Mouse (Mus musculus) limb, embryonic 12.5 days (tissue): ENCODE measurements around the gene Lat2. TPM values are rescaled to one million over a fixed set of nuclear protein-coding genes. Genes with fewer than 3 reads are reported as not detected.

Source experiments
- ATAC-seq: fragments of 200-750 bp; cut with Nextera tagmentation; 2 replicates; pipeline ENCODE4 v1.8.0; 2017; ENCODE audit warnings: low read depth, moderate TSS enrichment; ENCODE audit not compliant: insufficient number of reproducible peaks, insufficient read depth, low FRiP score, low TSS enrichment
- H3K27ac ChIP-seq: fragments of 300-500 bp; sonication (generic); 2 replicates; pipeline ENCODE4 v1.5.1; 2016; ENCODE audit warnings: mild to moderate bottlenecking, moderate library complexity
- H3K27me3 ChIP-seq: fragments of 300-500 bp; sonication (generic); 2 replicates; pipeline ENCODE4 v1.6.1; 2016; ENCODE audit warnings: mild to moderate bottlenecking, moderate library complexity
- H3K36me3 ChIP-seq: fragments of 300-500 bp; sonication (generic); 2 replicates; pipeline ENCODE4 v1.6.1; 2016; ENCODE audit warnings: mild to moderate bottlenecking, moderate library complexity
- H3K4me1 ChIP-seq: fragments of 300-500 bp; sonication (generic); replicated peaks from 2 replicates; pipeline ENCODE4 v1.6.1; 2016
- H3K4me2 ChIP-seq: fragments of 300-500 bp; sonication (generic); 2 replicates; pipeline ENCODE4 v1.6.1; 2016; ENCODE audit warnings: mild to moderate bottlenecking, moderate library complexity
- H3K4me3 ChIP-seq: fragments of 300-500 bp; sonication (generic); replicated peaks from 2 replicates; pipeline ENCODE4 v1.5.1; 2016; ENCODE audit warnings: mild to moderate bottlenecking
- H3K9ac ChIP-seq: fragments of 300-500 bp; sonication (generic); replicated peaks from 2 replicates; pipeline ENCODE4 v1.6.1; 2016; ENCODE audit warnings: mild to moderate bottlenecking, moderate library complexity
- H3K9me3 ChIP-seq: fragments of 300-500 bp; sonication (generic); 2 replicates; pipeline ENCODE4 v1.6.1; 2016; ENCODE audit warnings: mild to moderate bottlenecking, moderate library complexity
- WGBS: fragments of 180-500 bp; shearing (Covaris S2); methylation state at CpG from one replicate; pipeline ENCODE4 v1.1.7; 2016; 5-methylcytosine and 5-hydroxymethylcytosine counted together
- polyA plus RNA-seq: library from polyadenylated mRNA; unstranded; fragments of >200 nt; fragmentation: Nextera tagmentation; extraction: Ambion mirVana; gene quantifications from 2 replicates; pipeline ENCODE4 v1.2.1, GENCODE M21; 2016

Gene Lat2
- polyA plus RNA-seq, 1 experiment from 2014 or later: 3.9 TPM

DNA sequence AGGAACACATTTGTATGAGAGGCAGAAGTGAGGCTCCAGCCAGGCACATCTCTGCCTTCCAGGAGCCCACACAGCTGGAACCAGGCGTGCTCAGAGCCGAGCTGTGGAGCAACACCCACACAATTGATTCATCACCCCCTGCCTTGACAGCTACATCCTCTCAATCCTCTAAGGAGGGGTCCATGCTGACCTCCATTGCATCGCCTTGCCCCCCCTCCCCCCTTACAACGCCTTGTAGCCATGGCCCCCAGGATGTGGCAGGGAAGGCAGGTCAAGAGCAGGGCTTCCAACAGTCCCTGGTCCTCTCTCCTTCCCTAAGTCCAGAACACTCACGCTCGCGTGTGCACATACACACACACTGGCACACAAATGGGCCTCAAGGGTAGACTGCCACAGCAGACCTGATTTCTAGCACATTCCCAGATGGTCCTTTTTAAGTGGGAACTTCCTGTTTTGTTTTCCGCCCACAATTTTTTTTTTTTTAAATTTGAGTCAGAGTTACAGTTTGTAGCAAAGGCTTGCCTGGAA lies 45.8 kb downstream of the Lat2 start:
- no peak for ATAC-seq
- H3K4me3 ChIP-seq: no peak overlapping the region
- no peaks in the 10 kb centered on the region for H3K27me3 ChIP-seq
- no peaks in the 10 kb centered on the region for H3K36me3 ChIP-seq
- no peaks in the 10 kb centered on the region for H3K9me3 ChIP-seq
- peak overlapping the region; percentile 58; the same call in 1 of the 2 replicates for H3K27ac ChIP-seq
- WGBS: 47% methylated on average over 8 of the region's 8 CpGs
- H3K4me2 ChIP-seq: no peak overlapping the region
- peaks cover 20% of the 10 kb centered on the region for H3K4me1 ChIP-seq
- no peak overlapping the region for H3K9ac ChIP-seq

DNA sequence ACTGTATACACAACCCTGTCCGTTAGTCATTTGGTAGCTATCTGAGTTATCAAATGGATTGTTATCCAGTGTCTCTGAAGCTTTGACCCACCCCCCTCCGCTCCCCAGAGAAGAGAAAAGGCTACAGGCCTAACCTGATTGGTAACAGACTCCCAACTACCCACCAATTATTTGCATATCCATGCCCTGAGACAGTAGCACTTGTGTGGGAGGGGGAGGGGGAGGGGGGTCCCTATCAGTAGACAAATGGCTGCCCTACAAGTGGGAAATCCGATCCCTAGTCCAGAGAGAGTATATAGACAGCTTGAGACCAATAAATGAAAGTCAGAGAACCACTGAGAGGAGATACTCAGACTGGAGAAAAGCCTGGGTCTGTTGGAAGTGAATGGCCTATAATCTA lies 46.8 kb downstream of the Lat2 start:
- H3K27ac ChIP-seq: peak overlapping the region; percentile 46; the same call in 1 of the 2 replicates
- H3K9ac ChIP-seq: no peak overlapping the region
- H3K9me3 ChIP-seq: no peaks in the 10 kb centered on the region
- H3K36me3 ChIP-seq: no peaks in the 10 kb centered on the region
- no peak for ATAC-seq
- H3K4me3 ChIP-seq: no peak overlapping the region
- H3K4me2 ChIP-seq: no peak overlapping the region
- H3K4me1 ChIP-seq: peaks cover 20% of the 10 kb centered on the region
- no peaks in the 10 kb centered on the region for H3K27me3 ChIP-seq
- WGBS: 69% methylated on average over 3 of the region's 3 CpGs

DNA sequence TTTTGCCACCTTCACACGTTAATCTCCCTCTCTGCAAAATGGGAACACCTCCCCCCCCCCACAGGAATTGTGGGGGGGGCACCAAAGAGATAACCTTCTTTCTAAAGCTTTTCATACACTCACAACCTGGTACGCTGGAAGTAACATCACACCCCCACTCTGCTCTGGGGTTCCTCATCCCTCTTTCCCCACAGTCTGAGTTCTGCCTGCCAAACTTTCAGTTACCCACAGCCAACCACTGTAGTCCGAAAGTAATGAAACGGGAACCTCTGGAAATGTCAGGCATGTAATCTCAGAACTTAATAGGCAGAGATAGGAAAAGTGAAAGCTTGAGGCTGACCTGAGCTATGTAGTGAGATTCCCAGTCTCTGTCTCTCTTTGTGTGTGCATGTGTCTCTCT lies 47.4 kb downstream of the Lat2 start:
- 83% methylated on average over 4 of the region's 4 CpGs for WGBS
- no peak for ATAC-seq

DNA sequence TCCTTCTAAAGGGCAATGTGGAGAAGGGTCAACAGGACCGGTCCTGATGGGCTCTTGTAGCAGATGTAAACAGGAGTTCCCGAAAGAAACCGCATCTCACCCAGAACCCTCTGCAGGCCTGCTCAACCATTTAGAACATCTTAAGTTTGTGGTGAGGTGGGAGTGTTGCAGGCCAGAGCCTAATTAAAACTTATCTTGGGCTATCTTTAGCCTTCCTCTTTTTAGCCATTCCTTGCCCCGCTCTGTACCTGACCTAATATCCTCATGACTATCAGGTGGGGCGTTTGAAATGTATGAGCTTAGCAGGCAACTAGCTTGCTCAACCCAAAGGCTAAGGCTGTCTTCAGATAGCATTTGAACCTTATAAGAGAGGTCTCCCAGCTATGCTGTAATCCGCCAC lies 49.1 kb downstream of the Lat2 start:
- Histone ChIP-seq H3K4me3 (no peak overlapping the region), H3K9me3 (no peaks in the 10 kb centered on the region), H3K4me2 (no peak overlapping the region), H3K9ac (no peak overlapping the region), H3K36me3 (no peaks in the 10 kb centered on the region), H3K27me3 (no peaks in the 10 kb centered on the region), H3K4me1 (peaks cover 10% of the 10 kb centered on the region), H3K27ac (0 out of 2 replicates have a peak overlapping the region, but pooled peaks have one; percentile 2)
- no peak for ATAC-seq
- 91% methylated on average over 6 of the region's 6 CpGs for whole genome bisulfite sequencing

More for the DNA sequence above, 47.4 kb downstream of the Lat2 start:
- Histone ChIP-seq H3K9me3 (no peaks in the 10 kb centered on the region), H3K36me3 (no peaks in the 10 kb centered on the region), H3K4me3 (no peak overlapping the region), H3K27ac (no peak overlapping the region), H3K27me3 (no peaks in the 10 kb centered on the region), H3K9ac (no peak overlapping the region), H3K4me1 (peaks cover 14% of the 10 kb centered on the region), H3K4me2 (no peak overlapping the region)

DNA sequence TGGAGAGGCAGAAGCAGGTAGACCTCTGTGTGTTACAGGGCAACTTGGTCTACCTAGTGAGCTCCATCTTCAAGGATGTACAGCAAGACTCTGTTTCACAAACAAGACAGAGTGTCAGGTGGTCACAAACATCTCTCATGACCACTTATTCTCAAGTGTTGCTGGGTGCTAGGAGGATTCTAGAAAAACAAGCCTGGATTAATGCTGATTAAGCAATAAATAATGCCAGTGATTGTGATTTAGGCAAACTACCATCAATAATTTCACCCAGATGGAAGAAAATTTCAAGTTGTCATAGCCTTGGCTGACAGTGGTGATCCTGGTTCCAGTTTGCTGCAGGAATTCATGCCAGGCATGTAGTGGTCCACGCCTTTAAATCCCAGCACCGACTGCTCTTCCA lies 50.6 kb downstream of the Lat2 start:
- no peaks in the 10 kb centered on the region for H3K9me3 ChIP-seq
- H3K4me3 ChIP-seq: no peak overlapping the region
- H3K4me1 ChIP-seq: peaks cover 10% of the 10 kb centered on the region
- no peak overlapping the region for H3K9ac ChIP-seq
- H3K27me3 ChIP-seq: no peaks in the 10 kb centered on the region
- no peaks in the 10 kb centered on the region for H3K36me3 ChIP-seq
- 99% methylated on average over 2 of the region's 2 CpGs for WGBS
- no peak overlapping the region for H3K27ac ChIP-seq
- H3K4me2 ChIP-seq: no peak overlapping the region
- ATAC-seq: no peak

DNA sequence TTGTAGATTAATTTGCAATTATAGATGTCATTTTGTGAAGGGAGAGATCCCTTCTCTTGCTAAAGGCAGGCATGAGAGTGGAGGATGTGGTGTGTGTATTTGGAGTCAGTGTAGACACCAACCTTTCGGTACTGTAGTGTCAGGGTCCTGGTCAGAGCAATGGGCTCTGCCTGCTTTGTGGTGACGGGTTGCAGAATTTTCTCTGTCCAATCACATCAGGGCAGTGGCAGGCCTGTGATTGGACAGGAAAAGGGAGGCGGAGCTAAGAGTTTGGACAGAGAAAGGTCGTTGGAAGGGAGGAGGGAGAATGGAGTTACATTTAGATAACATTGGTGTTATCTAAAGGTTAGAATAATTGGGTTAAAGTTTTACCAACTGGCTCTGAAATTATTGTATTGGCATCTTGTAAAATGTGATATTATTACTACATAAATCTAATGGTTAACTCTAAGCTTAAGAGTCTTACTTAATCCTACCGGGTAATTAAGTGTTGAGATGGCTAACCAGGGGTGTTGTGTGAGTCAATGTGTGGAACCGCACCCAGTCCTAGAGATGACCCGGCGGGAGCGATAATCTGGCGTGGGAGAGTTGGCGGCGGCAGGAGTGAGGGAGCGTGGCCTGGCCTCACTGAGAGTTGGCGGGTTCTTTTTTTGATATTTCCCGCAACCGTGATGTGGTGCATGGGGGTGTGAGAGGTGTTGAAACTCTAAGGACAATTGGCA lies 54.2 kb downstream of the Lat2 start:
- no peak overlapping the region for H3K4me2 ChIP-seq
- 76% methylated on average over 16 of the region's 16 CpGs for WGBS
- H3K4me3 ChIP-seq: no peak overlapping the region
- no peaks in the 10 kb centered on the region for H3K36me3 ChIP-seq
- H3K9ac ChIP-seq: no peak overlapping the region
- peaks cover 7% of the 10 kb centered on the region for H3K9me3 ChIP-seq
- no peak for ATAC-seq
- H3K4me1 ChIP-seq: peaks cover 5% of the 10 kb centered on the region
- no peaks in the 10 kb centered on the region for H3K27me3 ChIP-seq
- H3K27ac ChIP-seq: no peak overlapping the region

DNA sequence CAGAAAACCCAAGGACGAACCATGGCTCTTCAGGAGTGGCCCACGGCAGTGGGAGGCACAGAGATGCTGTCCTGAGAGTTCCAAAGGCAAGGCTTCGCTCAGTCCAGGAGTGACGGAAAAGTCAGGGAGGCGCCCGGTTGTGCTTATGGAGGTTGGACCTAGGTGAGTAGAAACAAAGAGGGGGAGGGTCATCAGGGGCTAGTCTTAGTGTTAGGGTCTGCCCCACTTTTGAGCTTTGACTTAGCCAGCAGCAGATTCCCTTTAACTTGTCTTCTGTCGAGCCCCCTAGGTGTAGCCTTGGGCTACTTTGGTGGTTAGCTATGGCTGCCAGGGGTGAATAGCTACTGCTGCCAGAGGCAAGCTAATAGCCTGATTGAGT lies 54.8 kb downstream of the Lat2 start, which contains the start of gene Syna:
Gene Syna, minus strand, starts transcription at position 101 of the 379 bp plus-strand sequence.
- WGBS: 93% methylated on average over 7 of the region's 7 CpGs
- no peaks in the 10 kb centered on the region for H3K27me3 ChIP-seq
- peaks cover 7% of the 10 kb centered on the region for H3K9me3 ChIP-seq
- H3K4me2 ChIP-seq: no peak within 1 kb of the TSS
- no peak for ATAC-seq
- H3K4me1 ChIP-seq: peaks cover 11% of the 10 kb centered on the region
- no peak within 1 kb of the TSS for H3K4me3 ChIP-seq
- H3K27ac ChIP-seq: no peak within 1 kb of the TSS
- no peaks in the 10 kb centered on the region for H3K36me3 ChIP-seq
- no peak within 1 kb of the TSS for H3K9ac ChIP-seq

DNA sequence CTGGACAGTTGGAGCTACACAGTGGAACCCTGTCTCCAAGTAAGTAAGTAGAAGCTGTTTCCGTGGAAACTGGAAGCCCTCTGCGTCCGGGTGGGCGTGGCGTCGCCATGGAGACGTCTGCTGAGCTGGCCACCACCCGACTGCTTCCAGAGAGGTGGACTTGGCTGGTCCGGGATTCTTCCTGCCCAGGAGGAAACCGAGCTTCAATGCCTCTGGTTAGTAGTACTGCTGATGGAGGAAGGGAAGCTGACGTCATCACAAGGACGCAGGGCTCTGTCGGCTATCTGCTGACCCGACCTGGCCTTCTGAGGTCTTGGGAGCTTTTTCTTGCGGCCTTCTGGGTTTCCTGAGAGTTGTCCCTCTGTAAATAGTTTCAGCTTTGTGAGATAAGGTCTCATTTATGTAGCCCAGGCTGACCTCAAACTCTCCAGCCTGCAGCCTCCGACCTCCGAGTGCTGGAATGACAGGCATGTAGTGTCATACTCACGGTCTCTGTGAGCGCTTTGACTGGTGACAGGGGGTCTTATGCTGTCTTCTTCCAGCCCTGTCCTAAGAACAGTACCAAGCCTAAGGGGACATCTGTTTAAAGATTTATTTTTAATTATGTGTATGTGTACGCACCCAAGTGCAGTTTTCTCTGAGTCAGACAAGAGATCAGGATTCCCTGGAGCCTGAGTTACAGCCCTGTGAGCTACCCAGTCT lies 59.2 kb downstream of the Lat2 start:
- peak overlapping the region; percentile 35; the same call in 1 of the 2 replicates for H3K27ac ChIP-seq

DNA sequence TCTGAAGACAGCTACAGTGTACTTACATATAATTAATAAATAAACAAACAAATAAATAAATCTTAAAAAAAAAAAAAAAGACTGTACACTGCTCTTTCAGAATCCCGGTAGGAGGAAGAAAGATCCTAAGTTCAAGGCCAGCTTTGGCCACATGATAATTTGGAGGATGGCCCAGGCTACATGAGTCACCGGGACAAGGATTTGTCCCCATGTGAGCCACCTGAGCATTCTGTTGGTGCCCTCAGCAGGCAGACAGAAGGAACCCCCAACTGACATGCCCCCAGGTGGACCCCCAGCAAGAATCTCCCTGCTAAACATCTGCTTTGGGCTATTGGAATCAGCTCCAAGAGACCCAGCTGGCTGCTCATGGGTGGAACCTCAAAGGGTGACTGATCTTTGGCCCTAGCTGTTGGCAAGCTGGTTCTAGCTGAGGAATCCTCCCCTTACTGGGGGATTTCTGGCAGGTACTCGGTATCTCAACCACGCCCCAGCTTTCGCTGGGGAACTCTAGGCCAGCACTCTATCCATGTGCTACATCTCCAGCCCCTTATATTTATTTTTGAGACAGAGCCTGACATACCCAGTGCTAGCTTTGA lies 60.8 kb downstream of the Lat2 start:
- Histone ChIP-seq H3K27me3 (no peaks in the 10 kb centered on the region), H3K4me1 (peaks cover 36% of the 10 kb centered on the region), H3K9ac (no peak overlapping the region), H3K9me3 (peaks cover 7% of the 10 kb centered on the region), H3K27ac (no peak overlapping the region), H3K4me3 (no peak overlapping the region), H3K36me3 (no peaks in the 10 kb centered on the region), H3K4me2 (no peak overlapping the region)
- no peak for ATAC-seq
- 84% methylated on average over 5 of the region's 5 CpGs for WGBS

More for the DNA sequence above, 59.2 kb downstream of the Lat2 start:
- Histone ChIP-seq H3K9me3 (peaks cover 7% of the 10 kb centered on the region), H3K4me2 (peak overlapping the region; percentile 45), H3K9ac (no peak overlapping the region; the same call in 1 of the 2 replicates), H3K4me1 (peaks cover 29% of the 10 kb centered on the region), H3K36me3 (no peaks in the 10 kb centered on the region), H3K4me3 (0 out of 2 replicates have a peak overlapping the region, but pooled peaks have one; percentile 12), H3K27me3 (no peaks in the 10 kb centered on the region)
- no peak for ATAC-seq
- WGBS: 11% methylated on average over 20 of the region's 20 CpGs

DNA sequence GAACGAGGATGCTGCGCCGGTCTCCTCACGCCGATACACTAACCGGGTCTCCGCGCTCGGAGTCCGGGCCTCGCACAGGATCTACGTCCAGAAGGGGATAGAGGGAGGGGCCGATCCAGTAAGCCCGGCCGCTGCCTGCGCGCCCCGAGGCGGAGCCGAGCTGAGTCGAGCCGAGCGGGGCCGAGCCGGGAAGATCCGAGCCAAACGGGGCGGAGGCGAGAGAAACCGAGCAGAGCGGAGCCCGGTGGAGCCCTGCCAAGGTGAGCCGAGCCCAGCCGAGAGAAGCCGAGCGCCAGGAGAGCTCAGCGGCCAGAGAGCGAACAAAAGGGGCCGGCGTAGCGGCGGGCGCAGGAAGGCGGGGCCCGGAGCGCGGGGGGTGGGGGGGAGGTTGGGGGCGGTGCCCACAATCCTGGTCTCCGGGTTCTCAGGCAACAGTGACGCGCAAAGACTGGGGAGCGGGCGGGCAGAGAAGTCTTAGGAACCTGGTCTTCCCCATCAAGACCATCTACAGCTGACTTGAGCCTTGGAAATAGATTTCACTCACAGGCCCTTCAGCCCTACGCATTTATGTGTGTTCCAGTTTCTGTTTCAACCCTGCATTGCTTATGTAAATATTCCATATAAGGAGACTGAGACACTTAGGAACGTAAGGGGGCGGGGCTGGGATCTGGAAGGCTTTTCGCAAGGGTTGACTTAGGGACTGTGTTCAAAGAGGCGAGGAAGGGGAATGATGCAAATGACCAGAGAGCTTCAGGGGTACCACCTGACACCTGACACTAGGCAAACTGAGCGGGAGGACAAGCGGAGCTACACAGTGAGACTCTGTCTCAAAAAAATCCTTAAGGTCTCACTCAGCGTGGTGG lies 62.5 kb downstream of the Lat2 start, which contains the start of gene Clip2:
Gene Clip2, minus strand, starts transcription at position 325 of the 863 bp plus-strand sequence.
- ATAC-seq: peak; percentile 90
- under 1% methylated on average over 60 of the region's 61 CpGs for WGBS
- H3K4me1 ChIP-seq: peaks cover 36% of the 10 kb centered on the region

More for the DNA sequence above, 62.5 kb downstream of the Lat2 start, which contains the start of gene Clip2:
- Histone ChIP-seq H3K36me3 (no peaks in the 10 kb centered on the region), H3K27me3 (no peaks in the 10 kb centered on the region), H3K9ac (peak within 1 kb of the TSS; percentile 92), H3K4me3 (peak within 1 kb of the TSS; percentile 85), H3K27ac (peak within 1 kb of the TSS; percentile 98), H3K4me2 (peak within 1 kb of the TSS; percentile 95), H3K9me3 (peaks cover 2% of the 10 kb centered on the region; the same call in 1 of the 2 replicates)
